Mouse (Mus musculus) cerebellum, adult 2 months (tissue): ENCODE results near the gene Rps29.
"Not testable (repeated sequence)": the region's sequence is repeated elsewhere in the genome, so short reads cannot be mapped to it uniquely, and the experiment has no call there.

ENCODE experiments used
- CTCF ChIP-seq: fragments of 200-500 bp; IDR thresholded peaks from 2 replicates; pipeline ENCODE4 v1.5.1; 2011; ENCODE audit warnings: low read depth, mild to moderate bottlenecking, control low read depth, low read length, moderate library complexity, borderline replicate concordance; ENCODE audit not compliant: insufficient read depth
- POLR2A ChIP-seq: fragments of 200-500 bp; IDR thresholded peaks from 2 replicates; pipeline ENCODE4 v1.6.1; 2011; ENCODE audit warnings: low read length, control low read depth, borderline replicate concordance; ENCODE audit not compliant: insufficient read depth

DNA sequence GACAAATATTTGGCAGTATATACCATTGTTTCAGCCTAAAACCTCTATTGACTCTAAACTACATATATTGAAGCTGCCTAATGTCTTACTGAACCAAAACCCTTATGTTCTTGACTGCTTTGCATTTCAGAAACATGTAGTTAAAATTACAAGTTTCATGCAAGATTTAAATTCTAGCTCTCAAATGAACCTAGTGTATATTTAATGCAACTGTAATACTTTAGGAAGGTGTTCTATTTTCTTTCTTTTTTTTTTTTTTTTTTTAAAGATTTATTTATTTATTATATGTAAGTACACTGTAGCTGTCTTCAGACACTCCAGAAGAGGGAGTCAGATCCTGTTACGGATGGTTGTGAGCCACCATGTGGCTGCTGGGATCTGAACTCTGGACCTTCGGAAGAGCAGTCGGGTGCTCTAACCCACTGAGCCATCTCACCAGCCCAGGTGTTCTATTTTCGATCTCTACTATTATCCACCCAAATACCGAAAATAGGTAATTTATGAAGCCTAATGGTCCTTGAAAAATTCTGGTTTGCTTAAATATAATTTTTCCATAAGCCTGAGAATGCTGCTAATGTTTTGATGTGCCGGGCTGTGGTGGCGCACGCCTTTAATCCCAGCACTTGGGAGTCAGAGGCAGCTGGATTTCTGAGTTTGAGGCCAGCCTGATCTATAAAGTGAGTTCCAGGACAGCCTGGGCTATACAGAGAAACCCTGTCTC is 8.0 kb upstream of the Rps29 start:
- TF ChIP-seq CTCF, POLR2A: not testable (repeated sequence)
